In genomic region chr6:90702837-90703735, GRCm38 (mm10) we compare ENCODE assay signal across 9 mouse cellular contexts.
A peak's percentile ranks its signal among the peaks of the same experiment; 100 is the strongest.
DNase-seq lines count a peak whose midpoint lies in the region; ATAC-seq and TF ChIP-seq lines count a peak whose summit lies in the region.
"Had no signal": no experiment of that assay in that cellular context is flagged by ENCODE, and none has a peak within 500 bp of the region (broad histone marks: within the 10 kb centered on the region; RNA-seq: fewer than 3 reads in every experiment).

No protein-coding gene starts in this region.

- H3K4me2 ChIP-seq in intestine, embryonic 16.5 days (ENCODE audit: low read depth, low read length), result no peak overlapping the region

- H3K27ac ChIP-seq in intestine, embryonic 16.5 days (ENCODE audit: low read length), result peak overlapping the region; percentile 38
- 0 out of 2 replicates have a peak overlapping the region, but pooled peaks have one; percentile 1 for H3K27ac ChIP-seq in olfactory bulb, adult 2 months (ENCODE audit: insufficient read depth, low read depth, low read length)

- peak; percentile 53 to 56 for DNase-seq in cerebellum, postnatal 10 days
- peak; percentile 41 for DNase-seq in lung, postnatal 36 days
- no peak for DNase-seq in lung, postnatal 4 days
- DNase-seq in right cerebral cortex, adult 18-20 months, result no peak
- no peak for DNase-seq in B cell, adult 2 months
- DNase-seq: lung, adult 2 months had no signal

- H3K4me3 ChIP-seq in intestine, embryonic 16.5 days (ENCODE audit: low read length), result no peak overlapping the region
- no peak overlapping the region for H3K4me3 ChIP-seq in olfactory bulb, adult 2 months (ENCODE audit: insufficient read depth, low read depth, low read length)

- no peak for TF ChIP-seq CTCF in olfactory bulb, adult 2 months (IDR thresholded peaks at IDR 0.05; ENCODE audit: insufficient read depth, low read depth, low read length)

- H3K36me3 ChIP-seq in intestine, embryonic 16.5 days (ENCODE audit: control insufficient read depth, insufficient read depth, low read length), result no peaks in the 10 kb centered on the region

- peaks cover 51% of the 10 kb centered on the region for H3K4me1 ChIP-seq in intestine, embryonic 16.5 days (ENCODE audit: control insufficient read depth, insufficient read depth, low read length)
- H3K4me1 ChIP-seq in olfactory bulb, adult 2 months (ENCODE audit: control insufficient read depth, insufficient read depth, low read length), result peaks cover 55% of the 10 kb centered on the region

- no peak overlapping the region for H3K9ac ChIP-seq in intestine, embryonic 16.5 days (ENCODE audit: low read depth, low read length)

- ATAC-seq in cerebellum, adult (ENCODE audit: insufficient number of reproducible peaks, low FRiP score, low TSS enrichment), result no peak
- ATAC-seq in intestine, embryonic 16.5 days, result no peak

- TF ChIP-seq POLR2A in olfactory bulb, adult 2 months (IDR thresholded peaks at IDR 0.05; ENCODE audit: insufficient read depth, low read depth, low read length), result no peak

- no peaks in the 10 kb centered on the region for H3K27me3 ChIP-seq in intestine, embryonic 16.5 days (replicated peaks; ENCODE audit: control insufficient read depth, insufficient read depth, low read length)

- no peaks in the 10 kb centered on the region for H3K9me3 ChIP-seq in intestine, embryonic 16.5 days (ENCODE audit: control insufficient read depth, low read length)

- 32% methylated on average over 4 of the region's 4 CpGs for WGBS in intestine, embryonic 16.5 days
- 20% methylated on average over 4 of the region's 4 CpGs for WGBS in olfactory bulb, adult 2 months

Comparison
In these comparisons a context has a peak if more than half of its experiments do, and no peak if none do; other contexts are left out.
1. DNase-seq: peak in cerebellum, postnatal 10 days (2 of 2) and lung, postnatal 36 days (single experiment); none in lung, postnatal 4 days (0 of 2), right cerebral cortex, adult 18-20 months (single experiment) and B cell, adult 2 months (0 of 2).